Mouse (Mus musculus) thymus, postnatal 10 days (tissue): ENCODE data around the gene Sgcg.

ENCODE experiments used
- DNase-seq, 2 experiments: peaks; one replicate each; pipeline ENCODE4 v3.0.0; 2021; ENCODE audit warnings: low spot score in 2 of 2

The Sgcg gene

DNA sequence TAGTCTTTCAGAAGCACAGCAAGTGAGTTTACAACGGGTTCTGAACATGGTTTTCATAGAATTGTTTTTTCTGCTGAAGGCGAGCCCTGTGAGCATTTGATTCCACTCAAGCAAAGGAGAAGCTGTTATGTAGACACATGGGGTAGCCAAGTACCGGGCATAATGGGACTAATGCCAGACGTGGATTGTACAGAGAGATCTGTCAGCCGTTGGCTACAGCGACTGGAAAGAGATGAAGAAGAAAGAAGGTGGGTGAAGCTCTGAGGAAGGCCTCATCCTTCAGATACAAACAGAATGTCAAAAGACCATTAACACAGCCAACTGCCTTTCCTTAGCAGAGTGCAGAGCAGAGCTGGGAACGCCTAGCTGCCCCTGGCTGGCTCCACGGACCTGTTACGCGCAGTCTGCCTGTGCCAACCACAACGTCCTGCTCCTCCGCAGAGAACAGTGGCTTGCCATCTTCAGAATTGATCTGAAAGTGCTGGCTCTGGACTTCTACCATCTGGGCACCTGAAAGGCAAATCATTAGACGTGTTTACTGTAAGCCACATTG, 26.2 kb downstream of the Sgcg start:
- DNase-seq = no peak

DNA sequence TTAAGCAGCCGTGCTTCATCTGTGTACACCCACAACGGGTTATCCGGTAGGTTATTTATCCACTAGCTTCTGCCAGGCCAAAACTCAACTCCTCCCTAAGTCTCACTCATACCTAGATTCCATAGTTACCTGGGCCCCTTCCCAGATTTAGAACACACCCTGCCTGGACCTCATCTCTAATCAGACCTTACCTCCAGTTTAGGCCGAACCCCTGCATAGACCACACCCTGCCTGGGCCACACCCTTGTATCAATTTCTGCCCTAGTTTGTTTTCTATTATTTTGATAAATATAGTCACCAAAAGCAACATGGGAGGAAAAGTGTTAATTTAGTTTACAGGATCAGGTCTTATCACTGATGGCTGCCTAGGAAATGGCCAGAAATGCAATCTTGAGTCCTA, 28.1 kb downstream of the Sgcg start:
- no peak for DNase-seq

DNA sequence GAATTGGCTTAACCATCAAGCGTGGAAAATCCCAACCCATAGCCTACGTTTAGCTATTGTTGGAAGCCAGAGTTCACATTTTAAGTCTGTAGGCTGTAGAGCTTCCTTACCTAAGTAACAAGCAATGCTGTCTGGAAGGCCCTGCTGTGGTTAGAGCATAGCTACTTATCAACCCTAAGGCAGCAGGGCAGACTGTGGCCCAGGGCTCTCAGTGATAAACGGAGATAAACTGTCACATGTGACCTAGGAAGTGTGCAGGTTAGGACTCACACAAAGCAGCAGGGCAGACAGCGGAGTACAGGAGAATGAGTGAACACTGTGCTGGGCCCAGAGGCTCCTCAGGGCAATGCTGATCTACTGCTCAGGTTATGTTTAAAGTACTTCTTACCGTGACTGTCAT, 28.5 kb downstream of the Sgcg start:
- no peak for DNase-seq

DNA sequence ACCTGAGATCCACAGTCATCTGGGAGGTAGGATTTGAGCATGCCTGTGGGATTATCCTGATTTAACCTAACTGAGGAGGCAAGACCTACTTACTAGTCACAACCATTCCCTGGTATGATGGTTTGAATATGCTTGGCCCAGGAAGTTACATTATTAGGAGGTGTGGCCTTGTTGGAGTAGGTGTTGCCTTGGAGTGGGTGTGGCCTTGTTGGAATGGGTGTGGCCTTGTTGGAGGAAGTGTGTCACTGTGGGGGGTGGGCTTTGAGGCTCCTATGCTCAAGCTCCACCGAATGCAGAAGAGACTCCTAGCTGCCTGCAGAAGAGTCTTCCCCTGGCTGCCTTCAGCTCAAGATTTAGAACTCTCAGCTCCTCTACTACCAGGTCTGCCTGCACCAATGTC, 32.1 kb downstream of the Sgcg start:
- no peak for DNase-seq

DNA sequence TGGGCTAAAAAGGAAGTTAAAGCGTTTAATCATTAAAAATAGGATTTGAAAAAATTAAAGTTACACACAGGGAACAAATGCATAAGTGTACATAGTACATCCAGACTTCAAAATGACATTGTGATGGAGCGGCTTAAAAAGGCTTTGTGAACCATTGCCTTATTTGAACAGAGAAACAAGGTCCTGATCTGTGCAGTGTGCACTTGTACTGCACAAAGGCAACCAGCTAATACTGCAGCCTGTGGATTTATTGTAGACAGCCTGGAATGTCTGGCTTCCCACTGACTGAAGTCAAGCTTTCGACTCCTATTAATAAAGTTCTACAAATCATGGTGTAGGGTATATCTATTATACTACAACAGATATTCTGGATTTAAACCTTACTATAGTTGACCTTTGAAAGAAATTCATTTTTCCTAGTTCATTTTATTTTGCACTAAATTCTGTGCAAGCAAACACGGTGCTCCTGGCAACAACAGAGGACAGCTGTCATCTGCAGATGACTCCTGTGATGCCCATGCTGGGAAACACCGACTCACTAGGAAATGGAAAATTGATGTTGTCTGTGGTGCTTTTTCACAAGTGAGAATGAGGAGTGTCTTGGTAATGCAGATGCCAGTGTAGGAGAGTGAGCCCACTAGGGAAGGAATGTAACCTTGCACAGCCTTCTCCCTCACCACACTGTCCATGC, 33.8 kb downstream of the Sgcg start:
- DNase-seq = no peak

DNA sequence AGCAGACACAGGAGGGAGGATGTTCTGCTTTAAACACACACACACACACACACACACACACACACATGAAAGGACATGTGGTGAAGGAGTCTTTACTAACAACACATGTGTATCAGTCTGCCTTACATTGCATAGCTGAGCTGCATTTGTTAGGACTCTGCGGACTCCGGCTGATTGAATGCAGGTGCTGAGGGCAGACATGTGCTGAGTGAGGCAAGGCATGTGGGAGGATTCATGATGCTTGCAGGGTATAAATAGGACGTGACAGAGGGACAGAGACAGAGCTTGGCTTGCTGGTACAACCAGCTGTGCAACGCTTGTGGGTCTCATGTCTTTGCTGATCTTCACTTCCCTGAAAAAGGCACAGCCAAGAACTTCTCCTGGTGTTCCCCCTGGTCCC, 34.5 kb downstream of the Sgcg start:
- no peak for DNase-seq

DNA sequence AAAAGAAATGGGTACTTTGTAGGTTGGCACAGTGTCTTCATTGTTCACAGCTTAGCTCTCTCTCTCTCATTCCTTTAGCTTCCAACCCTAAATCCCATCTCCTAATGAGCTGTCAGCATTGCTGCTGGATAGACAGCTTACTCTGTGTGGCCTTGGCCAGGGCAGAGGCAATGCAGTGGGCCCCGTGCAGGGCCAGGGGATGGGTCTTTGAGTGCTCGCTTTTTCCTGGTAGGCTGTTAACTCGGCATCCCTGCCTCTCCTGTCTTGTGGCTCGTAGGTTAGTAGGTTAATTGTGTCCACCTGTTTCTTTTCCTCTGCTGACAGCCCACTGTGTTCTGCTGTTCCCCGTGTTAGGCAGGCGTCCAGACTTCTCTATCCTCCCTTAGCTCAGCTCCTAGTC, 35.8 kb downstream of the Sgcg start:
- no peak for DNase-seq

DNA sequence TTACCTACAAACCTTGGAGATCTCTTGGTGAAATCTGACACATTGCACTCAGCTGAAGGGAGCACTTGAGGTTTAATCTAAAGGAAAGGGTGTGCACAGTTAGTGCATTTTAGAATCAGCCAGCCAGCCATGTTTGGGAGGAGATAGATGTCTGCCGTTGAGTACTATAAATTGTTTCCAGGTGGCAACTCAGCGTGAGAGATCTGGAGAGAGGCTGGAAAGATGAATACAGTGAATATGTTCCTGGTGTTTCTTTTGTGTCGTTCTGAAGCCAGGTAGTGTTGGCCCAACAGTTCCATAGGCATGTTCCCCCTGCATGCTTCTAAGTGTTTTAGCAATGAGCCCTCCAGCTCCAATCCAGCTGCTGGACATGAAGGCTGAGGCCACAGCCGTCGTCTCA, 37.1 kb downstream of the Sgcg start:
- DNase-seq = no peak

DNA sequence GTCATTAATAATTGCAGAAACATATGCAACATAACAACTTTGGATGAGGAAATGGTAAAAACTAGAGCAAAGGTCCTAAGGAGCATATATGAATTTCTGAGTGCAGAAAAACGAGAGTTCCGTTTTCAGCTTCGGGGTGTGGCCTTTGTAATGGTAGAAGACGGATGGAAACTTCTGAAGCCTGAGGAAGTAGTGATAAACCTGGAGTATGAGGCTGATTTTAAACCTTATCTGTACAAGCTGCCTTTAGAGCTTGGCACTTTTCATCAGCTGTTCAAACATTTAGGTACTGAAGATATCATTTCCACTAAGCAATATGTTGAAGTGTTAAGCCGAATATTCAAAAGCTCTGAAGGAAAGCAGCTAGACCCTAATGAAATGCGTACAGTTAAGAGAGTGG, 46.5 kb downstream of the Sgcg start:
- DNase-seq = no peak

DNA sequence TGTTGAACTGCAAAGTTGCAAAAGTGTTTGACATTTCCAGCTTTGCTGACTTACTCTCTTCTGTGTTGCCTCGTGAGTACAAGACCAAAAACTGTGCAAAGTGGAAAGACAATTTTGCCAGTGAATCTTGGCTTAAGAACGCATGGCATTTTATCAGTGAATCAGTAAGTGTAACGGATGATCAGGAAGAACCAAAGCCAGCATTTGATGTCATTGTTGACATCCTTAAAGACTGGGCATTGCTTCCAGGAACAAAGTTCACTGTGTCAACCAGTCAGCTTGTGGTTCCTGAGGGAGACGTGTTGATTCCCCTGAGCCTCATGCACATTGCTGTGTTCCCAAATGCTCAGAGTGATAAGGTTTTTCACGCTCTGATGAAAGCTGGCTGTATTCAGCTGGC, 48.2 kb downstream of the Sgcg start:
- no peak for DNase-seq

DNA sequence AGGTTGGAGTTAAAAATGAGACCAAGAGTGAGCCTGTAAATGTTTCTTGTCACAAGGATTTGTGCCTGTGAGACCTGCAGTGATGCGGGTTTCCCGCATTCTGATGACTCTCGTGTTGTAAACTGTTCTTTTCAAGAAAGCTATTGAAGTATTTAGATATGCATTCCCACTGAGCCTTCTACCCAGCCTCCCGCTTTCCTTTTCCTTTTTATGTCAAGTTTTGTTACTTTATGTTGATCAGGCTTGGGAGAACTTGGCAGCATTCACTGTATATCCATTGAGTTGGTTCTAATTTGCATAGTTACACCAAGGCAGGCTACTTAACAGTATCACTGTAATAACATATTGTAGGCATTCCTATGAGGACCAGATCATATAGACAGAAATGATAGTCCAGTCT, 63.9 kb downstream of the Sgcg start:
- DNase-seq = no peak

DNA sequence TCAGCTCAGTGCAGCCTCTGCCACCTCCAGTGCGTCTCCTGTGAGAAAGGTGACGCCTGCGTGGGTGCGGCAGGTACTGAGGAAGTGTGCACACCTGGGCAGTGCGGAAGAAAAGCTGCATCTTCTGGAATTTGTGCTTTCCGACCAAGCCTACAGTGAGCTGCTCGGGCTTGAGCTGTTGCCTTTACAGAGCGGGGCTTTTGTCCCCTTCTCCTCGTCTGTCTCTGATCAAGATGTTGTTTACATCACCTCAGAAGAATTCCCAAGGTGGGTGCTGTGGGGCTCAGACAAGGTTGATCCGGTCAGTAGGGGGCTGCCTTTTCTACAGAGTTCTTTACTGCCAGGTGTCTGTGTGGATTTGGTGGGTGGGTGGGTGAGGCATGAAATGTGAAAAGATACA, 66.0 kb downstream of the Sgcg start:
- DNase-seq = no peak

DNA sequence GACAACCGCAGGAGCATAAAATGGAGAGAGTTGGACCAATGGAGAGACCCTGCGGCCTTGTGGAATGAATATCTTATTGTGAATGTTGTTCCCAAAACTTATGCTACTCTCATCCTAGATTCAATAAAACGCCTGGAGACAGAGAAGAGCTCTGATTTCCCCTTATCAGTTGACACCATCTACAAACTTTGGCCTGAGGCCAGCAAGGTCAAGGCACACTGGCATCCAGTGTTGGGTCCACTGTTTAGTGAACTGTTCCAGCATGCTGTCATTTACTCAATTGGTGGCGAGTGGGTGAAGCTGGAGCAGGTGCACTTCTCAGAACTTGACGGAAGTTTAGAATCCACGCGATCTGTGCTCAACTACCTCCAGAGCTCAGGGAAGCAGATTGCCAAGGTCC, 66.4 kb downstream of the Sgcg start:
- no peak for DNase-seq

DNA sequence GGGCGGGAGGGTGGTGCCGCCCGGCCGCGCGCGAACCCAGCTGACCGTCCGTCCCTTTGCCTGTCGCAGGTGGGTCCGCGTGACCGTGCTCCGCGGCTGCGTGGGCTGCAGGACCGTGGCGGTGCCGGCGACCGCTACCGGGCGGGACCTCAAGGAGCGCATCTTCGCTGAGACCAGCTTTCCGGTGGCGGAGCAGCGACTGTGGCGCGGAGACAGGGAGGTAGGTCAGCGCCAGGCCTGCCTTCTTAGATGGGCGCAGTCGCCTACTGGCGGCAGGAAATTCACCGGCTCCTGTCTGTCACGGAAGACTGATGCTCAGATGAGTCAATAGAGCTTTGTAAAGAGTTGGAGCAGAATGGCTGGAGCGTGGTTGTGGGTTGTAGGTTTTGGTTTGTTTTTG, 85.1 kb downstream of the Sgcg start:
- DNase-seq = peak in 1 of 2 experiments; percentile 57

DNA sequence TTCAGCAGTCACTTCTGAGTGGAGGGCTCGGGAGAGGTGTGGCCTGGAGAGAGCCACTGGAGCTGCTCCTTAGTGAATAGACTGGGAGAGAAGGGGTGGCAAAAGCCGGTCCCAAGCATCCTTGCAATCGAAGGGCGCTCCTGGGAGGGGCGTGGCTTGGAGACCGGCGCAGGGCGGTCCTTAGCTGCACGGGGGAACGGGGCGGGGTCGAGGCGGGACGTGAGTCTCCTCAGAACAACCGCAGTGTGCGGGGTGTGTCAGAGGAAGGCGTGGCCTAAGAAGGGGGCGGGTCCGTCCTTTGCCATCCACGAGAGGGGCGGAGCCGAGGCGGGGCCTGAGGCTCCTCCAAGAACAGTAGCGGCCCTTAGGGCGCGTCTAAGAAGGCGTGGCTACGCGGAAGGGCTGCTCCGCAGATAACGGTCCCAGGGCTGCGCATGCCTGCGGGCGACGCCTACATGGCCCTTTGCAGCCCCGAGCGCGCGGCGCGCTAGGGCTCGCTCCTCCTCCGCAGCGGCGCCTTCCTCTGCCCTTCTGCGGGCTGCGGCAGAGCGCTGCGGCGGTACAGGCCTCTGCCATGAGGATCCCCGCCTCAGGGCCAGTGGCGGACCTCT, 85.6 kb downstream of the Sgcg start:
- DNase-seq = peak; percentile 100

DNA sequence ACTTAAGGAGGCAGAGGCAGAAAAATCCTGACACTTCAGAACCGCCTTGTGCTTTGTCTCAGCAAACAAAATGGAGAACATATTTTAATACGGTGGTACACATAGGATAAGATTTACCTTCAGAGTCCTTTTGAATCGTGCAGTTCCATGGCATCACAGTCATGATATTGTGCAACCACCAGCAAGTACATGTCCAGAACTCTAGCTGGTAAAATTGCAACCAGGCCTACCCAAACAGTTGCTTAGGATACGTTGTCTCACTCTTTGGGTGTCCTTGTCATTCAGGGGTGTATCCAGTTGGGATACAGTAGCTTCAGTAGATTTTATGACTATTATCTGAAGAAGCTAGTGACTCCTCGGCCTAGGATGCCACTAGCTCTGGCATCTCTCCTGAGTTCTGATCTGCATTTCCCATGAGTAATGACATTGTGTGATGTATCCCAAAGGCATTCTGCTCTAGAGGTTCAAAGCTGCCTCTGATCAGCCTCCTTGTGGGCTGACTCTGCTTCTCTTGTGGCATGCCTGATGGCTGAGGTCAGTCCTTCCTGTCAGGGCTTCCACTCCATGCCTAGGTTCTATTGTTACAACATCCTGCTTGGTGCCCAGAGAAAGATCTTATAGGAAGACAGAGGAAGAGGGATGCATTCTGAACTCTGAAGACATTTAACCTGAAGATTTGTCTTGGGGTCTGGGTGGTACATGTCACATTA, 86.9 kb downstream of the Sgcg start:
- DNase-seq = no peak
